Mouse (Mus musculus): ENCODE measurements around the gene Psg20.

Gene Psg20

DNA sequence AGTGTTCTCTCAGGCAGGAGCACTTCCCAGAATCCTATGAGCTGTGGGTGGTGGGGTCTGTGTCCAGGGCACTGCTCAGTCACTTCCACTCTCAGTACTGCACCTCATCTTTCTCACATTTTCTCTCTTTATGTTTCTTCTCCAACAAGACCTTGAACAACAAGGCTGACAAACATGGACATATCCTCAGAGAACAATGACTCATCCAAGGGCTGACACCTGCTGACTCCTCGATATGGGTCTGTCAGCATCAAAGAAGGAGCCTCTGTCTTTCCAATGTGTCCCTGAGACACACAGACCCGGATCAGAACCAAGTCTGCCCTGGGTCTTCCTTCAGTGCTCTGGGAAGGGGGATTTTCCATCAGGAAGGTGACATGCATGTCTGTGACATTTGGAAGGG, at the start of gene Psg20:
Gene Psg20 (minus strand): TSS at position 101 of the 400 bp plus-strand sequence.
- 56% methylated on average over 2 of the region's 2 CpGs for WGBS

DNA sequence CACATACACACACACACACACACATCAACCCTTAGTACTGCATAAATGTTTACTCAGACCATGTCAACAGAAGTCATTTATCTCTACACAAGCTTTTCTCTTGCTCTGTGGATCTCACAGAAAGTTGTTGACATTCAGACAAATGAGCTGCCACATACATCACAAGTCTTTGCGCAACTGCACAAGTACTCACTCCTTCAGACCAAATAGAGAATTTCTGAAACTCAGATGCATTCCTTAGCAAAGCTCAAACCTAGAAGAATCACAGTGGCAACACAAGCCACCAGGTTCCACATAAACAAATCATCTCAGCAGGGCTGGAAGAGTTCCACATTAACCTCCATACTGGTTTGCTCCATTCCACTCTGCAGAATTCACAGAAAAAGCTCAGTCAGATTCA, 48.5 kb upstream of the Psg20 start:
- 94% methylated on average over 1 of the region's 1 CpGs for WGBS

DNA sequence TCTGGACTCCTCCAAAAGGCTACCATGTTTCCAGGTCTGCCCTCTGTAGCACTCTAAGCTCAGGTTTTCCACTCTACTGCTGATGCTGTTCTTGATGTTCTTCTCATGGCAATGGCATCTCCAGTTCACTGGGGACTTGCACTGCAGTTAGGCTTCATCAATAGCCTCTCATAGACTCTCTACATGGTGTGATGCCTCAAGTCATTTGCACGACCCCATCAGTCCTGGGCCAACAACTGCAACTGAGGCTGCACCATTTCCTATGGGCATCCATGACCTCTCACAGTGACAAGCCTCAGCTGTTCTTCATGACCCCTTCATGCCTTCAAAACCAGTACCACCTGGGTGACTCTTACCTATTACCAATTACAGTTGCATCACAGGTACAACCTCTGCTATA, 42.4 kb upstream of the Psg20 start:
- 84% methylated on average over 1 of the region's 1 CpGs for WGBS

GRCm38 (mm10) chr7:18724001-18724400, 38.0 kb upstream of the Psg20 start:
- 83% methylated on average over 6 of the region's 6 CpGs for WGBS

DNA sequence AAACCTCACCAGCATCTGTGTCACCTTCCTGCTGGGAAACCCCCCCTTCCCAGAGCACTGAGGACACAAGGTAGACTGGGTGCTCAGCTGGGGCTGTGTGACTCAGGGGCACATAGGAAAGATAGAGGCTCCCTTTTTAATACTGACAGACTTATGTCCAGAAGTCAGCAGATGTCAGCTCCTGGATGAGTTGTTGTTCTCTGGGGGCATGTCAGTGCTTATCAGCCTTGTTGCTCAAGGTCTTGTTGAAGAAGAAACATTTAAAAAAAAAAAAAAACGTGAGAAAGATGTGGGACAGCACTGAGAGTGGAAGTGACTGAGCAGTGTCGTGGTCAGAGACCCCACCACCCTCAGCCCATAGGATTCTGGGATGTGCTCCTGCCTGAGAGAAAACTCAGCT, 31.8 kb upstream of the Psg20 start, which contains the start of gene Psg22:
Gene Psg22 (plus strand): TSS at position 301 of the 400 bp plus-strand sequence.
- WGBS, result 39% methylated on average over 2 of the region's 2 CpGs

GRCm38 (mm10) chr7:18715546-18715945, 29.6 kb upstream of the Psg20 start:
- 54% methylated on average over 4 of the region's 4 CpGs for WGBS

- 53% methylated on average over 1 of the region's 1 CpGs for WGBS
Observed at GRCm38 (mm10) chr7:18710846-18711245, 24.9 kb upstream of the Psg20 start.

GRCm38 (mm10) chr7:18710331-18710730, 24.3 kb upstream of the Psg20 start:
- 73% methylated on average over 4 of the region's 4 CpGs for WGBS

DNA sequence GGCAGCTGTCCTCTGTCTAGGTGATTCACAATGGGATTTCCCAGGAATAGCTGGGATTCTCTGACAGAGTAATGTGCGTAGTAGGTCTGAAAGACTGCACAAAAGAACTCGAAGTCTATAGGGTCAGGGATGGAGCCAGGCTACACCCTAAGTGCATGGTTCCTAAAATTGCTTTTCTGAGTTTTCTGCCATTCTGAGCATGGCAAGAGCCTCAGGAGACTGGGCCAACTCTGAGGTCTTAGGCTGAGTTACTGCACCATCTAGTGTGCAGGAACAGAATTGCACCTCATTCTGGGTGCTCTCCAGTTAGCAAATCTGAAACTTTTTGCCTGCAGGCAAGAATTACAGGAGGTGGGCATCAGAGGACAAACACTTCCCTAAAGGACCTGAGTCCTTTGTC, 6.2 kb downstream of the Psg20 start:
- 48% methylated on average over 2 of the region's 2 CpGs for WGBS

- WGBS, result 57% methylated on average over 2 of the region's 2 CpGs
Observed at GRCm38 (mm10) chr7:18656625-18657024, 29.4 kb downstream of the Psg20 start, which contains the start of gene Psg21. Psg21 (minus strand) TSS chr7:18656725.

DNA sequence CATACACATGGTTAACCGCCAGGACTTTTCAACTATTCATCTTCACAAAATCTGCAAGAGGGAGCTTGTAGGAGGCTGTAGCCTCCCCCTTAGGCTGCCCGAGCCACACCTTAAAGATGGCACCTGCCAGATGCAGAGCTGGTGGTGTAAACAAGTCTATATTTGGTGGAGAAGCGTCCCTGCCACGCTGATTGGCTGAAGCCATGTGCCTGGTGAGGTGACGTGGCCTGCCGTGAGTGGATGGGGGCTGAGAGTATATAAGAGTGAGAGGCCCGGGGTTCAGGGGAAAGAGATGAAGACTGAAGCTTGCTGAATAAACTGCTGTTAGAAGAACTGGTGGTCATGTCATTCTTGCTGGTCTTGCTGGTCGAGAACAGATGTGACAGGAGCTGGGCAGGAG, 59.1 kb downstream of the Psg20 start:
- WGBS, result 74% methylated on average over 8 of the region's 8 CpGs
